Mouse (Mus musculus): ENCODE measurements around the gene Nkx1-2. TPM values are rescaled to one million over a fixed set of nuclear protein-coding genes. Genes with fewer than 3 reads are reported as not detected.

Gene Nkx1-2
- polyA plus RNA-seq, 1 experiment from 2014 or later = not detected

GRCm38 (mm10) chr7:132600026-132600425 is 589 bp upstream of the Nkx1-2 start:
- Histone ChIP-seq H3K36me3 (no peaks in the 10 kb centered on the region), H3K9ac (no peak overlapping the region), H3K27me3 (peaks cover 99% of the 10 kb centered on the region), H3K4me1 (peaks cover 29% of the 10 kb centered on the region), H3K9me3 (replicated peaks) (no peaks in the 10 kb centered on the region), H3K27ac (no peak overlapping the region), H3K4me2 (peak overlapping the region; percentile 73), H3K4me3 (replicated peaks) (peak overlapping the region; percentile 40)
- WGBS = 1% methylated on average over 9 of the region's 9 CpGs
- no peak for ATAC-seq (replicated peaks; ENCODE audit: low FRiP score)

- no peak overlapping the region for H3K27ac ChIP-seq
- no peaks in the 10 kb centered on the region for H3K9me3 ChIP-seq (replicated peaks)
- peaks cover 87% of the 10 kb centered on the region for H3K27me3 ChIP-seq
- H3K9ac ChIP-seq = peak overlapping the region; percentile 19; the same call in 1 of the 2 replicates
- peak overlapping the region; percentile 48 for H3K4me3 ChIP-seq (replicated peaks)
- peak overlapping the region; percentile 91 for H3K4me2 ChIP-seq
- no peaks in the 10 kb centered on the region for H3K36me3 ChIP-seq
- H3K4me1 ChIP-seq = peaks cover 29% of the 10 kb centered on the region
- ATAC-seq (replicated peaks; ENCODE audit: low FRiP score) = peak; percentile 33; the same call in 1 of the 2 replicates
- under 1% methylated on average over 57 of the region's 60 CpGs for WGBS
Observed at GRCm38 (mm10) chr7:132597251-132598041, 2.0 kb downstream of the Nkx1-2 start.

- Histone ChIP-seq H3K27me3 (peaks cover 80% of the 10 kb centered on the region), H3K4me2 (peak overlapping the region; percentile 91), H3K9me3 (replicated peaks) (no peaks in the 10 kb centered on the region), H3K9ac (0 out of 2 replicates have a peak overlapping the region, but pooled peaks have one; percentile 19), H3K36me3 (no peaks in the 10 kb centered on the region), H3K27ac (no peak overlapping the region), H3K4me1 (peaks cover 29% of the 10 kb centered on the region), H3K4me3 (replicated peaks) (peak overlapping the region; percentile 48)
- peak; percentile 26; the same call in 1 of the 2 replicates for ATAC-seq (replicated peaks; ENCODE audit: low FRiP score)
- 7% methylated on average over 26 of the region's 26 CpGs for WGBS
Observed at GRCm38 (mm10) chr7:132596557-132597250, 2.7 kb downstream of the Nkx1-2 start.

GRCm38 (mm10) chr7:132595787-132596186 is 3.6 kb downstream of the Nkx1-2 start:
- Histone ChIP-seq H3K27ac (no peak overlapping the region), H3K9ac (no peak overlapping the region), H3K4me2 (no peak overlapping the region), H3K4me3 (replicated peaks) (no peak overlapping the region), H3K27me3 (peaks cover 71% of the 10 kb centered on the region), H3K9me3 (replicated peaks) (no peaks in the 10 kb centered on the region), H3K4me1 (peaks cover 29% of the 10 kb centered on the region), H3K36me3 (no peaks in the 10 kb centered on the region)
- WGBS = 88% methylated on average over 3 of the region's 3 CpGs
- ATAC-seq (replicated peaks; ENCODE audit: low FRiP score) = no peak

- no peak overlapping the region for H3K27ac ChIP-seq
- no peaks in the 10 kb centered on the region for H3K36me3 ChIP-seq
- no peak overlapping the region for H3K4me3 ChIP-seq (replicated peaks)
- no peaks in the 10 kb centered on the region for H3K9me3 ChIP-seq (replicated peaks)
- no peak overlapping the region for H3K9ac ChIP-seq
- WGBS = 86% methylated on average over 2 of the region's 2 CpGs
- peaks cover 22% of the 10 kb centered on the region for H3K4me1 ChIP-seq
- no peak for ATAC-seq (replicated peaks; ENCODE audit: low FRiP score)
- H3K27me3 ChIP-seq = peaks cover 59% of the 10 kb centered on the region
- H3K4me2 ChIP-seq = no peak overlapping the region
Observed at GRCm38 (mm10) chr7:132594325-132594724, 5.1 kb downstream of the Nkx1-2 start.

GRCm38 (mm10) chr7:132593762-132594161 is 5.7 kb downstream of the Nkx1-2 start:
- no peak for ATAC-seq (replicated peaks; ENCODE audit: low FRiP score)
- Histone ChIP-seq H3K4me3 (replicated peaks) (no peak overlapping the region), H3K27ac (no peak overlapping the region), H3K9ac (no peak overlapping the region), H3K4me1 (peaks cover 17% of the 10 kb centered on the region), H3K9me3 (replicated peaks) (no peaks in the 10 kb centered on the region), H3K36me3 (no peaks in the 10 kb centered on the region), H3K27me3 (peaks cover 54% of the 10 kb centered on the region), H3K4me2 (no peak overlapping the region)
- WGBS = 55% methylated on average over 2 of the region's 2 CpGs

- 61% methylated on average over 5 of the region's 5 CpGs for WGBS
Observed at GRCm38 (mm10) chr7:132589610-132590009, 9.8 kb downstream of the Nkx1-2 start.

GRCm38 (mm10) chr7:132587167-132587566 is 12.3 kb downstream of the Nkx1-2 start:
- 66% methylated on average over 5 of the region's 5 CpGs for WGBS
- no peak overlapping the region for H3K4me2 ChIP-seq
- no peak overlapping the region for H3K4me3 ChIP-seq (replicated peaks)
- H3K9me3 ChIP-seq (replicated peaks) = no peaks in the 10 kb centered on the region
- no peaks in the 10 kb centered on the region for H3K36me3 ChIP-seq
- H3K4me1 ChIP-seq = no peaks in the 10 kb centered on the region
- no peak for ATAC-seq (replicated peaks; ENCODE audit: low FRiP score)
- peaks cover 3% of the 10 kb centered on the region for H3K27me3 ChIP-seq
- H3K9ac ChIP-seq = no peak overlapping the region
- no peak overlapping the region for H3K27ac ChIP-seq

More at GRCm38 (mm10) chr7:132589610-132590009, 9.8 kb downstream of the Nkx1-2 start:
- Histone ChIP-seq H3K4me2 (no peak overlapping the region), H3K4me3 (replicated peaks) (no peak overlapping the region), H3K36me3 (no peaks in the 10 kb centered on the region), H3K9ac (no peak overlapping the region), H3K27me3 (peaks cover 13% of the 10 kb centered on the region), H3K27ac (no peak overlapping the region), H3K9me3 (replicated peaks) (no peaks in the 10 kb centered on the region), H3K4me1 (no peaks in the 10 kb centered on the region)
- no peak for ATAC-seq (replicated peaks; ENCODE audit: low FRiP score)

GRCm38 (mm10) chr7:132585695-132586491 is 13.5 kb downstream of the Nkx1-2 start:
- ATAC-seq (replicated peaks; ENCODE audit: low FRiP score) = no peak
- Histone ChIP-seq H3K4me1 (no peaks in the 10 kb centered on the region), H3K4me2 (no peak overlapping the region), H3K27ac (no peak overlapping the region), H3K4me3 (replicated peaks) (no peak overlapping the region), H3K9me3 (replicated peaks) (no peaks in the 10 kb centered on the region), H3K27me3 (peaks cover 3% of the 10 kb centered on the region; the same call in 1 of the 2 replicates), H3K36me3 (no peaks in the 10 kb centered on the region), H3K9ac (no peak overlapping the region)
- 67% methylated on average over 3 of the region's 3 CpGs for WGBS

- peaks cover 9% of the 10 kb centered on the region; the same call in 1 of the 2 replicates for H3K27me3 ChIP-seq
- H3K27ac ChIP-seq = no peak overlapping the region
- H3K4me2 ChIP-seq = no peak overlapping the region
- WGBS = 95% methylated on average over 2 of the region's 2 CpGs
- H3K9me3 ChIP-seq (replicated peaks) = no peaks in the 10 kb centered on the region
- H3K4me3 ChIP-seq (replicated peaks) = no peak overlapping the region
- H3K36me3 ChIP-seq = no peaks in the 10 kb centered on the region
- peaks cover 6% of the 10 kb centered on the region; the same call in 1 of the 2 replicates for H3K4me1 ChIP-seq
- no peak for ATAC-seq (replicated peaks; ENCODE audit: low FRiP score)
- H3K9ac ChIP-seq = no peak overlapping the region
Observed at GRCm38 (mm10) chr7:132581441-132581840, 18.0 kb downstream of the Nkx1-2 start.

GRCm38 (mm10) chr7:132580511-132580910 is 18.9 kb downstream of the Nkx1-2 start:
- Histone ChIP-seq H3K4me1 (peaks cover 9% of the 10 kb centered on the region; the same call in 1 of the 2 replicates), H3K27me3 (peaks cover 9% of the 10 kb centered on the region; the same call in 1 of the 2 replicates), H3K27ac (no peak overlapping the region), H3K4me3 (replicated peaks) (no peak overlapping the region), H3K9me3 (replicated peaks) (no peaks in the 10 kb centered on the region), H3K36me3 (no peaks in the 10 kb centered on the region), H3K4me2 (no peak overlapping the region), H3K9ac (no peak overlapping the region)
- WGBS = 70% methylated on average over 6 of the region's 6 CpGs
- ATAC-seq (replicated peaks; ENCODE audit: low FRiP score) = no peak
